Mouse (Mus musculus) left cerebral cortex, postnatal 10 days (tissue): Measurements from ENCODE around the gene Ctnnbip1. TPM values are rescaled to one million over a fixed set of nuclear protein-coding genes. Genes with fewer than 3 reads are reported as not detected.
A peak's percentile ranks its signal among the peaks of the same experiment; 100 is the strongest.

Experiments used
- DNase-seq, 2 experiments: peaks; one replicate each; pipeline ENCODE4 v3.0.0; 2021 to 2022; ENCODE audit warnings: low spot score in 2 of 2, mixed read lengths in 1 of 2; ENCODE audit errors: extremely low spot score in 1 of 2
- intact Hi-C: fragments of 180-260 bp; cut with DNase I; formaldehyde crosslinking; loops from one replicate; pipeline ENCODE4 v1.15.1; 2025
- total RNA-seq, 2 experiments: library from RNA; stranded (reverse); gene quantifications; 2 replicates each; pipeline ENCODE4 v1.2.3; 2021

Gene Ctnnbip1
- total RNA-seq, 2 experiments from 2014 or later, result 65.3 to 73.2 TPM

DNA sequence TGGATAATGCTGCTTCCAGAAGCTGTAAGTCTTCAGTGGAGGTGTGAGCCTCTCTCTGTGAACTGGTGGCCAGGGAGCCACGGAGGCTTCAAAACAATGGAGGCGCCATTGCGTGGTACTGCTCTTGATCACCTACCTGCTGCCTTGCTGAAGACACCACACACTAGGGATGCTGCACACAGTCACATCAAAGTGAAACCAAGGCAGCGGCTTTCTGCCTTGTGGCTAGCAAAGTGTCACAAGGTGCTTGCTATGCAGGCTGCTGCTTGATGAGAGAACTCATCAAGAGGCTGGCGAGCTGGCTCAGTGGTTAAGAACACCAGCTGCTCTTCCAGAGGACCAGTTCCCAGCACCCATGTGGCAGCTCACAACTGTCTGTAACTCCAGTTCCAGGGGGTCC lies 2.3 kb upstream of the Ctnnbip1 start:
- no peak for DNase-seq
- intact Hi-C loops, result no loop called here

DNA sequence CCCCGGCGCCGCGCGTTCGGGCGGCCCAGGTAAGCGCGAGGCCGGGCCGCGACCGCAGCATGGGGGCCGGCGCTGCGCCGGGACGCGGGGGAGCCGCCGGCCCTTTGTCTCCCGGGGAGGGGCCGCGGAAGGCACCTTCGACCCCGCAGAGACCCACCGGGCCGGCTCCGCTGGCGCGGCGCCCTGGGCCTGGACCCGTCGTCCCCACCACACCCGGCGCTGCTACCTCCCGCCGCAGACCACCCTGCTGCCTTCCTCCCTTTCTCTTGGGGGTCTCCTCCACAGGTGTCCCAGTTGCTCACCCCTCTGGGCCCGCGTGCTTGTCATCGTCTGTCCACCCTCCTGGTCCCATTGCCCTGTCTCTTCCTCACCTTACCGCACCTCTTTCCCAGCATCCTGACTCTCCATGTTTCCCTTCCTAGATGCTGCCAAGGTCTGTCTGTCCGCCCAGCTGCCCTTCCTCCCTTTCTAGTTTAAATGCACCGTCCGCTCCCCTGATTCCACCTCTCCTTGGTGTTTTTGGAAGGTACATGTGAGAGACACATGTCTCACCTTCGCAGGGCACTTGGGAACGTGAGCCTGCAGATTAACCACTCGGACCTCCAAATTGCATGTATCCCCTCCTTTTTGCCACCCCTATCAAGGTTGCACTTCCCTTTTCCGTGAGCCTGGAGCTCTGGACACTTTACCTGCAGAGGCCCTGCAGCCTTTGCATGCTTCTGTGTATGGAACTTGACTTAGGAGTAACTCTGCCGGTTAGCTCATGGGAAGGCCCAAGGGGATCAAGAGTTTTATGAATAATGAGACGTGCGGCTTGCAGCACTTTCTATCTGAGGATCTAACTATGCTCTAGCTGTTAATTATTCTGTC lies 550 bp downstream of the Ctnnbip1 start:
- peak in 1 of 2 experiments; percentile 55 for DNase-seq
- intact Hi-C loops, result no loop called here

DNA sequence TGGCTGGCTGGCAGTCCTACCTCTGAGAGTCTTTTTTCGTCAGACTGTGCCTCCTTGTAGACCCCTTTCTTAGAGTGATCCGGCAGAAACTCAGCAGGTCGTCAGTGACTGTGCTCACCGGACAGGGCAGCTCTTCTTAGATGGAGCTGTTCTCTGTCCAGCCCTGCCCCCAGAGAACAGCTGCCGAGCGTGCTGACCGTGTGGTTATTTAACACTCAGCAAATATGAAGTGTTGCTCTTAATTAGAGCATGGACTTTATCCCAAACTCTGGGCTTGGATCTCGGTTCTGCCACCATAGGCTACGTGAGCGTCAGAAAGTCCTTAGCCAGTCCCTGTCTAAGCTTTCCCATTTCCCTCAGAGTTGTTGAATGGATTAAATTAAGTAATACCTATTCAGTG lies 3.2 kb downstream of the Ctnnbip1 start:
- no peak for DNase-seq
- intact Hi-C loops, result no loop called here

DNA sequence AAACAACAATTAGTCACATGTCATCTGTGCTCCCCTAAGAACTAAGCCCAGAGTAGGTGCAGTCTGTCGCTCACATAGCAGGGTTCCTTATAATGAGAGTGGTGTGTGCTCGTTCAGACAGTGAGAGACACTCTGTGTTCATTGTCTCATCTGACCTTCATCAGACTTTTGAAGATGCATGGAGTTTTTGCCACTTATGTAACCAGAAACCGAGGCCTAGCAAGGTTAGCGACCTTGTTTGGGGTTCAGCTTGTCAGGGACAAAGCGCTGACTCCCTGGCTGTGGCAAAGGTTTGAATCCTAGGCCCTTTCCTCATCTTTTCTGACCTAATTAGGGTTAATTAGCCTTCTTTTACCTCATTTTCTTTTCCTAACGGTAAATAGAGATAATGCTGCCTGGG lies 5.9 kb downstream of the Ctnnbip1 start:
- intact Hi-C loops, result no loop called here
- no peak for DNase-seq

DNA sequence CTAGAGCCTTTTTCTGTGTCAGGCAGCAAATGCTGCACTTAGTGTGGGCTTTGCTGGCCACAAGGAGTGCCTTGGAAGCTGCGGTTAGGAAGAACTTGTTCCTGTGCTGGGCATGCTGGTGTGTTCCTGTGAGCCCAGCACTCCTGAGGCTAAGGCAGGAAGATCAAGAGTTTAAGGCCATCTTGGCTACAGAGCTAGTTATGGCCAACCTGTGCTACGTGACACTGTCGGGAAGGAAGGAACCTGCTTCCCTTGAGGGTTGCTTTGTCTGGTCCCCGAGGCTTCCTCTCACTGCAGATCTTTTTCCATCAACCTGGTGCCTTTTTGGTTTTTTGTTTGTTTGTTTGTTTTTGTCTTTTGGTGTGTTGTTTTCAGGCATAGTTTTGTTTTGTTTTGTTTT lies 7.1 kb downstream of the Ctnnbip1 start:
- DNase-seq, result no peak
- intact Hi-C loops, result no loop called here

DNA sequence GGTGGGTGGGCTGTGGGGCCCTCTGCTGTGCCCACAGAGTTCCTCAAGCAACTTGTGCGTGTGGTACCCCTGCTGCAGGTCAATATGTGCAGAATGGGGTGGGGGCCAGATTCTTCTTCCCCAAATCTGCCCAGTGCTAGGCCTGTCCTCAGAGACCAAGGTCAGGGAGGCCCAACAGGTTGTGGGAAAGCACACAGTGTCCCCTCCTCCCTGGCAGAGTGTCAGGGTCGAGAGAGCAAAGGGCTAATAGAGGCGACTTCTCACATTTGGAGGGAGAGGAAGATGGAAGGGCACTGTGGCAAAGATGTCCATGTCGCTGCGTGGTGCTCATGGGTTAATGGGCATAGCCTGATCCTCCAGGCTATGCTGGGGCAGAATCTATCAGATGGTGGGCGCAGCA lies 7.8 kb downstream of the Ctnnbip1 start:
- intact Hi-C loops, result no loop called here
- DNase-seq, result no peak

DNA sequence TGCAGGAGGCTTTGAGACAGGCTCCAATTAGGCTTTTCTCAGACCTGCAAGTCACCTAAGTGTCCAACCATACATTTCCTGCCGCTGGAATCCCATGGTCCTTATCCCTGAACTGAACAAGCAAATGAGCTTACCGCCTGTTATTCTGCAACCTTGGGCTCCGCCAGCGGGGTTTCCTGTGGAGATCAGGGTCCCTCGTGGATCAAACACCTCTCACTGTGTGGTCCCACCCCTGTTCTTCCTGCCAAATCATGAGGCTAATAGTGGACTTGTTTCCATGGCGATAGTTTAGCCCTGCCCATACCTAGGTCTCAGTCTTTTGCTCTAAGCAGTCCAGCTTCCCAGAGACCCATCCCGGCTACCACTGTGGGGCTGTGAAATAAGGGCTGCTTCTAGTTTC lies 8.3 kb downstream of the Ctnnbip1 start:
- DNase-seq, result peak in 1 of 2 experiments; percentile 79
- intact Hi-C loops, result no loop called here

DNA sequence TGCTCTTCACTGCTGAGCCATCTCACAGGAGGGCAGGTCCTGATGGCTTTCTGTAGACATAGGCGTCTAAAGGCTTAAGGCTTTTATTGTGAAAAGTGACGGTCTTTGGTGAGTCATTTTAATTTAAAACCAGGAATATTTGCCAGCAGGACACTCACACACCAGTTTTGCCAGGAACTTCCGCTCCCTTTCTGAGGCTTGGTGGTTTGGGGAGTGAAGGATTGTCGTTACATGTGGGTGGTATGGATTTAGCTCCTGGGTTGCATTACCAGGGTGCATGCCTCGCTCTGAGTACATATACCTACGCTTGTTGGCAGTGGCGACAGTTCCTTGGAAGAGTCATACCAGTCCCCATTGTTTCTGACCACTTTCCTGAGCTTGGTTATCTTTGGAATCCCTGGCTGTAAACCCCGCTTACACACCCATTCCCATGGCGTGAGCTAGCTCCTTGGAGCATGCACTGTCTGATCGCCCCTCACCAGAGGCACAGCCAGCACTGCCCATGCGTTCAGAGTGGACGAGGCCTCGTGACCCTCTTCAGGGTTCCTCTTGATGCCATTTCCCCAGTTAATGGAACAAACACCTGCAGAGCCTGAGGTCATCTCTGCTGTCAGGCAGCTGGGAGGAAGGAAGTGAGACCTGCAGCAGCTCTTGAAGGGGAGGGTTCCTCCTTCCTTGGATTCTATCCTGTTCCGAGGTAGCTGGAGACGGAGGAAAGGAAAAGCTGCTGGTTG lies 9.8 kb downstream of the Ctnnbip1 start:
- intact Hi-C loops, result no loop called here
- no peak for DNase-seq

DNA sequence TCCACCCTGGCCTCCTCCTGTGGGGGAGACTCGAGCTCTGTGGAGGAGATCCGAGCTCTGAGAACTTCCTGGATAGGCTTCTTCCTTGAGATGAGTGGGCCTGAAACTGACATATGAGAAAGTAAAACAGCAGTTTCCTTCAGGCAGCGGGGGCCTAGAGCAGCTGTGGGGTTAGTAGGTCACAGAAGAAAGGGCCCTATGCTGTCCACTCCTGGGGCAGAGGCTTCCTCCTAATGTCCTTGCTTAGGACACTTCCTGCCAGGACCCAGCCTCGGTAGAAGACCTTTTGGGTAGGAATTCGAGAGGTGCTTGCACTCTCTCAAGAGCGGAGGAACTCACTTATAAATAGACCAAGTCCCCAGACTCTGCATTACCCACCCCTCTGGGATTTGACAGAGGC lies 11.7 kb downstream of the Ctnnbip1 start:
- DNase-seq, result peak in 1 of 2 experiments; percentile 49
- intact Hi-C loops, result no loop called here

DNA sequence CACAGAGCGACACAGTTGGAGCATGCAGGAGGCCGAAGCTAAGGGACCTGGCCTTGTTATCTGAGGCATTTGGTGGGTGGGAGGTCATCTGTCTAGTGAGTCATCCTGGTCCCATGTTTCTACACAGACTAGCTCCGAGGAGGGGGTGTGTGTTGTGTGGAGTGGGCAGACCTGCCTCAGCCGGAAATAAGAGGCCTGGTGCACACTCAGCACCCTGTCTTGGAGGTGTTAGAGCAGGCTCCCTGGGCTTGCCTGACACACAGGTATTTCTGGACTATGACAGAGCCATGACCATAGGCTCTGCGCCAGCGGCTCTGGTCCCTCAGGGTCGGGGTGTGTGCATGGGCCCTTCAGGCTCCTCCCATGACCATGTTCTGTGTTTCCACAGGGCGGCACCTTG lies 21.4 kb downstream of the Ctnnbip1 start:
- no peak for DNase-seq
- intact Hi-C loops, result no loop called here

DNA sequence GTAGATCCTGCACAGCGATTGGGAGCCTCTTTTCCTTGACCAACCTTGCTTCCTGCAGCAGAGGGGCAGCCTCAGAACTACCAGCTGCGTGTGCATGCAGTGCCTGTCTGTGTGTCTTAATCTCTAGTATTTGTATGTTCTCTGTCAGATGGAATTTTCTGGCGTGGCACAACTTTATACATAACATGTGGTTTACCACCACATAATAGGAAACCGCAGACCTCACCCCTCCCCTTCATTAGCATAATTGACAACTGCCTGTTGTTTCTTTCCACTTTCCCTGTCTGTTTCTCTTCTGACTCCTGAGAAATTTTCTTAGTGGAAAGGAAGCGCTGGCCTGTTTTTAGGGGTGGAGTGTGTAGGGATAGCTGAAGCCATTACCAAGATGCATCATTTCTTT lies 23.9 kb downstream of the Ctnnbip1 start:
- no peak for DNase-seq
- intact Hi-C loops, result loop anchor here (5.0 to 10.0 kb wide), 3 partner anchors 55 to 397 kb away; partner anchors contain the start of genes Lzic, Nmnat1 and Pik3cd

DNA sequence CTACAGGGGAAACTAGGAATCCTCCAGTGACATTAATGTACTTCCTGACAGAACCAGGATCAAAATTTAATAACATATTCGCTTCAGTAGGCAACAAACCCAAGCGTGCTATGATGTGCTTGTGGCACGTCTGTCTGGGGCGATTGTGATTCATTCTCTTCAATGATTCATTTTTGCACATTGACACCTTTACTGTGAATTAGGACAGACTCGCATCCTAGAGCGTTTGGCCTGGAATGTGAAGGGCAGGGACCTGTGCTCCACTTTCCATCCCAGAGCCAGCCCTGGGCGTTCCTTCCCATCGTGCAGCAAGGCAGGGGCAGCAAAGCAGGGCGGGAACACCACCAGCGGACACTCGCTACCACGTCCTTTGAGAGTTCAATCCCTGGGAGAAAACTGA lies 24.4 kb downstream of the Ctnnbip1 start:
- intact Hi-C loops, result loop anchor here (5.0 to 10.0 kb wide), 3 partner anchors 55 to 398 kb away; partner anchors contain the start of genes Lzic, Nmnat1 and Pik3cd

DNA sequence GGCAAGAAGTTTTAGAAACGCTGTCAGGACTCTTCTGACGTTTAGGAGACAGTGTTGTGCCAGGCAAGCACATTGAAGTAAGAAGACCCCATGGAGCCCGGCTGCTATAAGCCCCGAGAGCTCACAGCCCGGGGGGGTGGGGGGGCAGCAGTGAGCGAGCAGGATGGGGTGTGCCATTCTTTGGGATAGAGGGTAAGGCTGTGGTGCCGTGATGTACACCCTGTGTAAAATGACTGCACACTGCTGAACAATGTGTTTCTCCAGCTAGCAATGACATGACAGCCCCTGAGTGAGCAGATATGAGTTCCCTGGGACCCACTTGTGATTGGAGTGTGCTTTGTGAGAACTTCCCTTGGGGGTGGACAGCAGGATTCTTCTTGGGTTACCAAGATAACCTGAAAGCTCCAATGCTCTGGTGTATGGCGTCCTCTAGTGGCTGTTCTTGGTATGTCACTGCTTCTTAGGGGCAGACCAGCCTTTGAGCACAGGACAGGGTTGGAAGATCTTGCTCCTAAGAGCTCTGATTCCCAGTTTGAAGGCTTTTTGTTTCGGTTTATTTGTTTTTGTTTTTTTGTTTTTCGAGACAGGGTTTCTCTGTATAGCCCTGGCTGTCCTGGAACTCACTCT lies 25.0 kb downstream of the Ctnnbip1 start:
- DNase-seq, result peak; percentile 71 to 84
- intact Hi-C loops, result loop anchor here (5.0 to 10.0 kb wide), 3 partner anchors 56 to 398 kb away; partner anchors contain the start of genes Lzic, Nmnat1 and Pik3cd

More for the DNA sequence above, 24.4 kb downstream of the Ctnnbip1 start:
- DNase-seq, result no peak

DNA sequence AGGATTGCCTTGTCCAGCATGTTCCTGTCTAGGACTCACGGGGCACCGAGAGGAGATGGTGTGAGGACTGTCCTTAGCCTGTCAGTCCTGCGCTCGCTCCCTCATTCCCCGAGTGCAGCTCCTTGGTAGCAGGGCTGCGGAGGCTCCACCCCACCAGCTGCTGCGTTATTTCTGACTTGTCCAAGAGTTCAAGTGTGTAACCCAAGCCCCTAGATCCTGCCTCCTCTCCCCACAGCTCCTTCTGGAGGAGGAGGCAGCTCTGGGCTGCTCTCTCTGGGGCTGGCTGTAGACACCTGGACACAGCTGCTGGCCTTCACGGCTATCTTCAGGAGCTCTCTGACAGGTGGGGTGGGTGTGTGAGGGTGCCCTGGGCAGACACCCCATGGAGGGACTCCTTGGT lies 26.9 kb downstream of the Ctnnbip1 start:
- no peak for DNase-seq

DNA sequence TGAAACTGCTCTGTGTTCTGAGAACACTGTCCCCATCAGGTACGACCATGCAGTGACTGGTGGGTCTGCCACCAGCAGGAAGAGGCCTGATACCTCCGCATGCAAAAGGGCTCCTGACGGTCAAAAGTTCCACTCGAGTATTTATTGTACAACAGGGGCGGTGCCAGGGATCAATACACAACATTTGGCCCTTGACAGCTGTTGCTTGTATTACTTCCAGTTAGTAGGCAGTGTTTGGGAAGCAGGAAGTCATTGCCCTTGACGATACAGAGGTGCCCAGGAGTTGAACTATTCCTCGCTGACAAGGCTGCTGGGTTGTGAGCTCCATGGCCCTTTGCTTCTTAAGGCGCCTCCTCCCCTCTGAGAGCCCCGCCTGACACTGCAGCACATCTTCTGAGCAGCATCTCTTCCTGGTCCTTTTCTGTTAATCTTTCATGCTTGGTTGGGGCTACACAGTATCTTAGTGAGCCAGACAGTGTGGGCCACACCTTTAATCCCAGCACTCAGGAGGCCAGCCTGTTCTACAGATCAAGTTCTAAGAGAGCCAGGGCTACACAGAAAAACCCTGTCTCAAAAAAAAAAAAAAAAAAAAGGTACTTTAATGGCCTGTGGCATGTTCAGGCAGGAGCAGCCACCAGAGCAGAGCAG lies 28.9 kb downstream of the Ctnnbip1 start:
- intact Hi-C loops, result loop anchor here (5.0 to 10.0 kb wide), 3 partner anchors 60 to 402 kb away; partner anchors contain the start of gene Pik3cd
- DNase-seq, result no peak

More for the DNA sequence above, 26.9 kb downstream of the Ctnnbip1 start:
- intact Hi-C loops, result loop anchor here (5.0 to 10.0 kb wide), 4 partner anchors 58 to 400 kb away; partner anchors contain the start of genes Lzic, Nmnat1 and Pik3cd

DNA sequence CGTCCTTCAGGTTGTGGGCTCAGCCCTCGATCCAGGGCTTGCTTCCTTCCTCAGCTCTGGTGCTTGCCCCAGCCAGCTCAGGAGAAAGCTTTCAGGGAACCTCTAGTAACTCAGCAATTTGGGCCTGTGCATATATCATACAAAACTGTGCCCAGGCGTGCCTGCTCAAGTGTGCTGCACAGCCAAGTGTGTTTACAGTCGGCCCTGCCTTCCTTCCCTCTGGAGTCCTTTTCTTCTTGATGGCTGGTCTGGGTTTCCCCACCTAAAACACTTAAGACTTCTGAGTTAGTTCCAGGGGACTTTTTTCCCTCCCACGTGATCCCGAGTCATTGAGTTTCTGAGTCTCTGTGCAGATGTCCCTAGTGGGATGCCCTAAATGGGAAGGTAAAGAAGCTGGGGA lies 29.5 kb downstream of the Ctnnbip1 start:
- intact Hi-C loops, result loop anchor here (5.0 to 10.0 kb wide), 3 partner anchors 60 to 403 kb away; partner anchors contain the start of gene Pik3cd

DNA sequence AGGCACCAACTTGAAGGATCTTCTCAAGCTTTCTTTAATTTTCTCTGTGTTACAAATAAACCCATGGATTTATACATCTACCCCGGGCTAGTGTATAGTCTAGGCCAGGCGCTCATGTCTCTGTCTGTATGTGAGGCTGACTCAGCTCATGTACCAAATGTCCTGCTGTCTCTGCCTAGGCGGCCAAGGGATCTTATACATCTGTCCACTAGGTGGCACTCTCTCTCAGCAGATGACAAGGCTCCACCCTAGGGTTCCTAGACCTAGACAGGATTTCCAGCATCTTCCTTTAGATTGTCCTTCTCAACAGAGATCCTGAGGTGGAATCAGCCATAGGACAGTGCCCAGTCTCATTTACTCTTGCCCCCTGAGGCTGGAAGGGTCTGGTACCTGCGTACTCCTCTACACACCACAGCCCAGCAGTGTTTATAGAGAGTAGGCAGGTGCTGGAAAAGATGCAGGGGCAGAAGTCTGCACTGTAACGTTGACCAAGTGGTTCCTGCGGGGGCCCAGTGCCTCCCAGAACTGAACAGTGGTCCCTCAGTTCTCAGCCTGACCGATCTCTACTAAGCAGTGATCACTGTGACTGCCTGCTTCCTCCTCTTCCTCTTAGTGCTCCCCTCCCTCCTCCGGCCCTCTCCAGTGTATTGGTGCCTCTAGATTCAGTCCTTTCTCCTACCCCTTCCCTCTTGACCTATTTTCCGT lies 31.3 kb downstream of the Ctnnbip1 start:
- peak; percentile 76 to 87 for DNase-seq
- intact Hi-C loops, result loop anchor here (5.0 to 10.0 kb wide), 3 partner anchors 58 to 405 kb away; partner anchors contain the start of gene Pik3cd

More for the DNA sequence above, 29.5 kb downstream of the Ctnnbip1 start:
- DNase-seq, result no peak

DNA sequence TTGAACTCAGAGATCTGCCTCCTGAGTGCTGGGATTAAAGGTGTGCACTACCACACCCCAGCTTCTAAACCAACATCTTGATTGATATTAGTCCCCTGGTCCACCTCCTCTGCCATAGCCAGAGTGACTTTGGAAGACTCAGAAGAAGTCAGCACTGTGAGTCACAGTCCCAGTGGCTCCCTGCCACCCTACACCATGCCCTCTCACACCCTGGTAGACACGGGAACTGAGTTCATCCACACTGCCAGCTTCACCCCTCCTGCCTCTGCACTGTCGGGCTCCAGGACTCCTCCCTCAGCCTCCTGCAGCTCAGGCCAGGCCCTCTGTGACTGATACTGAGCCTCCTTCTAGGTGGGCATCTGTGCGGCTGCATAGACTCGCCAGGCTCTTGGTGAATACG lies 32.8 kb downstream of the Ctnnbip1 start:
- intact Hi-C loops, result no loop called here

More for the DNA sequence above, 32.8 kb downstream of the Ctnnbip1 start:
- no peak for DNase-seq
